In genomic region chr10:42092500-42092899, GRCm38 (mm10) we compare ENCODE assay signal across 10 mouse cellular contexts.
DNase-seq lines count a peak whose midpoint lies in the region; ATAC-seq and TF ChIP-seq lines count a peak whose summit lies in the region.
"Had no signal": no experiment of that assay in that cellular context is flagged by ENCODE, and none has a peak within 500 bp of the region (broad histone marks: within the 10 kb centered on the region; RNA-seq: fewer than 3 reads in every experiment).

No protein-coding gene starts in this region.

- H3K4me3 ChIP-seq in layer of hippocampus, adult 2 months: no peak overlapping the region
- H3K4me3 ChIP-seq: embryonic facial prominence, embryonic 13.5 days; midbrain, embryonic 12.5 days had no signal

- TF ChIP-seq CTCF in layer of hippocampus, adult 2 months (conservative IDR thresholded peaks at IDR 0.05): no peak

- intact Hi-C loops in gastrocnemius, postnatal 14 days (cut with DNase I; ENCODE audit: low total_unique reads): no loop called here

- peak; percentile 17 to 31 for DNase-seq in layer of hippocampus, adult 2 months (ENCODE audit: low spot score in 2 of 2)
- DNase-seq in layer of hippocampus, adult 9-10 months (ENCODE audit: low spot score): no peak
- peak; percentile 79 for DNase-seq in adrenal gland, postnatal 25 days
- peak; percentile 72 for DNase-seq in gastrocnemius, postnatal 14 days
- DNase-seq in kidney, postnatal 10 days: peak; percentile 79
- DNase-seq in lung, postnatal 14 days: peak; percentile 78

- no peak for ATAC-seq in inflammation-experienced regulatory T-cells, adult 6 months
- ATAC-seq in activated CD4-positive, CD25-positive, alpha-beta regulatory T cell, adult 4 months: no peak

- no peak overlapping the region for H3K27ac ChIP-seq in layer of hippocampus, adult 2 months
- H3K27ac ChIP-seq: embryonic facial prominence, embryonic 13.5 days; midbrain, embryonic 12.5 days had no signal
